Mouse (Mus musculus): ENCODE measurements around the gene Idh3g.

- no peak for TF ChIP-seq CTCF (IDR thresholded peaks at IDR 0.05; ENCODE audit: low read depth, low read length)
- TF ChIP-seq EP300 (IDR thresholded peaks at IDR 0.05; ENCODE audit: insufficient read depth, low read depth, low read length) = no peak
- TF ChIP-seq POLR2A (IDR thresholded peaks at IDR 0.05; ENCODE audit: insufficient read depth, low read length) = no peak
Measured at GRCm38 (mm10) chrX:73782227-73782626, 4.5 kb downstream of the Idh3g start.

Measured in ES-Bruce4 (cell line).